Comparison of ENCODE assay signal across 8 mouse cellular contexts in genomic region chr1:180365983-180366811, GRCm38 (mm10). TPM values are rescaled to one million over a fixed set of nuclear protein-coding genes. Genes with fewer than 3 reads are reported as not detected.
DNase-seq lines count a peak whose midpoint lies in the region; ATAC-seq and TF ChIP-seq lines count a peak whose summit lies in the region.

No protein-coding gene starts in this region.

- no peak overlapping the region for H3K27ac ChIP-seq in heart, embryonic 11.5 days (ENCODE audit: low read depth, low read length)
- no peak overlapping the region for H3K27ac ChIP-seq in CH12.LX (ENCODE audit: insufficient read depth, low read depth)
- H3K27ac ChIP-seq in forebrain, embryonic 15.5 days (replicated peaks) = peak overlapping the region; percentile 97

- no peak for TF ChIP-seq RAD21 in CH12.LX (IDR thresholded peaks at IDR 0.05; ENCODE audit: low read depth, low read length)

- dilution Hi-C loops in CH12.LX (cut with MboI; ENCODE audit: extremely low pct_ligation_motif_present, extremely low pct_unique_long_range_greater_than_20kb, low sequenced_read_pairs) = no loop called here

- no peak for ATAC-seq in heart, embryonic 11.5 days (replicated peaks; ENCODE audit: insufficient number of reproducible peaks, low FRiP score, low TSS enrichment)
- ATAC-seq in forebrain, embryonic 15.5 days (replicated peaks) = no peak
- peak; percentile 42 for ATAC-seq in megakaryocyte progenitor cell, adult 5-6 weeks (replicated peaks; ENCODE audit: poor library complexity)

- WGBS in heart, embryonic 11.5 days (ENCODE audit: insufficient replicate concordance) = 74% methylated on average over 18 of the region's 18 CpGs
- WGBS in forebrain, embryonic 15.5 days = 72% methylated on average over 18 of the region's 18 CpGs

- H3K9me3 ChIP-seq in heart, embryonic 11.5 days (replicated peaks; ENCODE audit: control insufficient read depth, low read length) = no peaks in the 10 kb centered on the region
- H3K9me3 ChIP-seq in CH12.LX (replicated peaks; ENCODE audit: low read length) = no peaks in the 10 kb centered on the region
- no peaks in the 10 kb centered on the region for H3K9me3 ChIP-seq in forebrain, embryonic 15.5 days

- H3K4me3 ChIP-seq in heart, embryonic 11.5 days (ENCODE audit: low read depth, low read length) = no peak overlapping the region
- no peak overlapping the region for H3K4me3 ChIP-seq in CH12.LX (replicated peaks in 1 of 3; ENCODE audit: low read depth in 2 of 3, low read length in 2 of 3, poor library complexity in 1 of 3)
- H3K4me3 ChIP-seq in forebrain, embryonic 15.5 days = peak overlapping the region; percentile 43; the same call in 1 of the 2 replicates

- peak overlapping the region; percentile 68; the same call in 1 of the 2 replicates for H3K4me2 ChIP-seq in heart, embryonic 11.5 days
- peak overlapping the region; percentile 27; the same call in 1 of the 2 replicates for H3K4me2 ChIP-seq in CH12.LX (ENCODE audit: insufficient read depth, low read depth, poor library complexity, severe bottlenecking)
- H3K4me2 ChIP-seq in forebrain, embryonic 15.5 days (replicated peaks) = peak overlapping the region; percentile 58

- peaks cover 40% of the 10 kb centered on the region for H3K4me1 ChIP-seq in heart, embryonic 11.5 days (ENCODE audit: control insufficient read depth, insufficient read depth, low read length)
- H3K4me1 ChIP-seq in CH12.LX (ENCODE audit: control insufficient read depth in 1 of 2, insufficient read depth in 2 of 2) = peaks cover 11 to 73% of the 10 kb centered on the region in 2 experiments
- H3K4me1 ChIP-seq in forebrain, embryonic 15.5 days = peaks cover 42% of the 10 kb centered on the region

- in situ Hi-C loops in CH12.LX (cut with MboI; ENCODE audit: low pct_ligation_motif_present, low pct_unique_long_range_greater_than_20kb, low sequenced_read_pairs) = no loop called here

- no peaks in the 10 kb centered on the region for H3K36me3 ChIP-seq in heart, embryonic 11.5 days (ENCODE audit: control insufficient read depth, insufficient read depth, low read length)
- peaks cover 0 to 36% of the 10 kb centered on the region in 2 experiments for H3K36me3 ChIP-seq in CH12.LX (replicated peaks in 1 of 2; ENCODE audit: control insufficient read depth in 1 of 2, insufficient read depth in 1 of 2, low read length in 1 of 2)
- H3K36me3 ChIP-seq in forebrain, embryonic 15.5 days = no peaks in the 10 kb centered on the region

- TF ChIP-seq CTCF in CH12.LX (conservative IDR thresholded peaks at IDR 0.05 in 1 of 2, IDR thresholded peaks at IDR 0.05 in 1 of 2; ENCODE audit: low read depth in 2 of 2, low read length in 2 of 2) = no peak

- H3K79me2 ChIP-seq in CH12.LX (replicated peaks; ENCODE audit: control insufficient read depth, extremely low read depth, insufficient read depth, poor library complexity, severe bottlenecking) = no peaks in the 10 kb centered on the region

- no peak for DNase-seq in heart, adult 9 months (ENCODE audit: low spot score in 2 of 2)
- DNase-seq in CH12.LX (ENCODE audit: extremely low read depth) = peak; percentile 61
- DNase-seq in thymus, postnatal 14 days = peak; percentile 77
- no peak for DNase-seq in frontal cortex, postnatal 25 days (ENCODE audit: low spot score in 2 of 2)
- no peak for DNase-seq in right cerebral cortex, adult 2 months (ENCODE audit: low spot score in 2 of 2)

- no peak for TF ChIP-seq POLR2A in CH12.LX (IDR thresholded peaks at IDR 0.05; ENCODE audit: low read depth, low read length)

- H3K27me3 ChIP-seq in heart, embryonic 11.5 days (ENCODE audit: control insufficient read depth, insufficient read depth, low read length) = peaks cover 19% of the 10 kb centered on the region; the same call in 1 of the 2 replicates
- no peaks in the 10 kb centered on the region for H3K27me3 ChIP-seq in CH12.LX (replicated peaks)
- no peaks in the 10 kb centered on the region for H3K27me3 ChIP-seq in forebrain, embryonic 15.5 days

- TF ChIP-seq EP300 in CH12.LX (IDR thresholded peaks at IDR 0.05; ENCODE audit: low read length) = no peak; the same call in 1 of the 2 replicates

- H3K9ac ChIP-seq in heart, embryonic 11.5 days (ENCODE audit: low read depth, low read length) = no peak overlapping the region
- no peak overlapping the region for H3K9ac ChIP-seq in CH12.LX (ENCODE audit: insufficient read depth, low read depth)
- peak overlapping the region; percentile 62; the same call in 1 of the 2 replicates for H3K9ac ChIP-seq in forebrain, embryonic 15.5 days (replicated peaks)

TF ChIP-seq in CH12.LX, 34 proteins besides CTCF, POLR2A, EP300 and RAD21:
- TF ChIP-seq MEF2A (IDR thresholded peaks at IDR 0.05; ENCODE audit: borderline replicate concordance, low read depth, low read length) (no peak), IRF4 (IDR thresholded peaks at IDR 0.05; ENCODE audit: low read depth, low read length) (no peak), MAFK (IDR thresholded peaks at IDR 0.05; ENCODE audit: insufficient replicate concordance, low read length) (no peak), TCF12 (IDR thresholded peaks at IDR 0.05; ENCODE audit: low read depth, low read length) (no peak), ZC3H11A (IDR thresholded peaks at IDR 0.05; ENCODE audit: low read depth, low read length) (no peak), HCFC1 (IDR thresholded peaks at IDR 0.05; ENCODE audit: low read depth, low read length) (no peak), MYC (IDR thresholded peaks at IDR 0.05; ENCODE audit: low read depth, low read length) (no peak), ZNF384 (IDR thresholded peaks at IDR 0.05; ENCODE audit: low read depth, low read length) (peak; percentile 42; the same call in 1 of the 2 replicates)
TF ChIP-seq in CH12.LX: peak in this region for 1.

RNA-seq across cellular contexts. Expression of gene Itpkb, which starts 35.9 kb away (rescaled TPM):
- polyA plus RNA-seq in heart, embryonic 11.5 days (2014; fragmentation: Nextera tagmentation; extraction: Ambion mirVana) = 3.2 and 4.0 TPM in 2 replicates
- total RNA-seq in CH12.LX (2012; rRNA removed) (8.4 and 10.6 TPM in 2 replicates), CH12.LX (2014; rRNA removed) (3.9 and 4.2 TPM in 2 replicates)
- 13.5 and 14.4 TPM in 2 replicates for polyA plus RNA-seq in CH12.LX (2012; ENCODE audit: insufficient read length, low read depth)
- polyA plus RNA-seq in forebrain, embryonic 15.5 days (2015; fragmentation: Nextera tagmentation; extraction: Ambion mirVana) = 2.3 and 2.4 TPM in 2 replicates
- 10.8 and 12.3 TPM in 2 replicates for total RNA-seq in megakaryocyte progenitor cell, adult 5-6 weeks (2015)
- total RNA-seq in megakaryocyte progenitor cell, adult 5-6 weeks (2017) = 9.6 and 11.7 TPM in 2 replicates

Comparison
In these comparisons a context has a peak if more than half of its experiments do, and no peak if none do; other contexts are left out.
1. DNase-seq: peak in CH12.LX (single experiment) and thymus, postnatal 14 days (single experiment); none in heart, adult 9 months (0 of 2), frontal cortex, postnatal 25 days (0 of 2) and right cerebral cortex, adult 2 months (0 of 2).
2. Peak in every context shown above with its lines, with median percentiles within 50 percentile points of each other: H3K4me2 ChIP-seq.